Mouse (Mus musculus) stomach, postnatal 0 days (tissue): ENCODE measurements around the gene Zfp658.

ENCODE experiments used
- CTCF ChIP-seq: IDR thresholded peaks from 2 replicates; pipeline ENCODE4 v1.5.1; 2016; ENCODE audit warnings: antibody characterized with exemption, low read depth, mild to moderate bottlenecking, moderate library complexity
- EP300 ChIP-seq: optimal IDR thresholded peaks from 2 replicates; pipeline ENCODE3; 2016; ENCODE audit warnings: antibody characterized with exemption

GRCm38 (mm10) chr7:43525313-43525712 is 36.7 kb upstream of the Zfp658 start:
- TF ChIP-seq CTCF, result peak; percentile 32; the same call in 1 of the 2 replicates
- TF ChIP-seq EP300, result no peak
